Mouse (Mus musculus) ES-E14 (cell line): ENCODE measurements around the gene Ppp2r2c. TPM values are rescaled to one million over a fixed set of nuclear protein-coding genes. Genes with fewer than 3 reads are reported as not detected.

Experiments used
- DNase-seq: peaks from one replicate; pipeline ENCODE4 v3.0.0-alpha.2; 2013; ENCODE audit warnings: low read depth, low spot score
- H3K27ac ChIP-seq: 2 replicates; pipeline ENCODE4 v1.5.1; 2012; ENCODE audit warnings: low read depth, mild to moderate bottlenecking, low read length, moderate library complexity, mixed read lengths; ENCODE audit not compliant: poor library complexity, insufficient read depth, severe bottlenecking
- H3K36me3 ChIP-seq: 2 replicates; pipeline ENCODE4 v1.6.1; 2012; ENCODE audit warnings: mild to moderate bottlenecking, low read length, moderate library complexity, mixed read lengths; ENCODE audit not compliant: control insufficient read depth, poor library complexity, insufficient read depth, severe bottlenecking
- H3K4me1 ChIP-seq, 2 experiments: fragments of 150-350 bp in 1 of 2; sonication (generic) in 1 of 2; 2 replicates each; pipeline ENCODE4 v1.6.1; 2012; ENCODE audit warnings: low read length in 2 of 2, mild to moderate bottlenecking in 1 of 2, mixed read lengths in 1 of 2; ENCODE audit not compliant: control insufficient read depth in 2 of 2, insufficient read depth in 2 of 2, poor library complexity in 1 of 2
- H3K4me3 ChIP-seq, 2 experiments: fragments of 150-350 bp in 1 of 2; sonication (generic) in 1 of 2; 2 replicates each; pipeline ENCODE4 v1.5.1; 2012; ENCODE audit warnings: low read length in 2 of 2, low read depth in 1 of 2, mild to moderate bottlenecking in 1 of 2, mixed read lengths in 1 of 2; ENCODE audit not compliant: insufficient read depth in 1 of 2, poor library complexity in 1 of 2, severe bottlenecking in 1 of 2
- H3K9ac ChIP-seq: 2 replicates; pipeline ENCODE4 v1.6.1; 2012; ENCODE audit warnings: low read depth, mild to moderate bottlenecking, low read length, mixed read lengths; ENCODE audit not compliant: poor library complexity, insufficient read depth, severe bottlenecking
- H3K9me3 ChIP-seq: fragments of 150-350 bp; sonication (generic); 2 replicates; pipeline ENCODE4 v1.6.1; 2012; ENCODE audit warnings: low read depth, mild to moderate bottlenecking, low read length; ENCODE audit not compliant: control insufficient read depth, insufficient read depth
- CHD2 ChIP-seq: IDR thresholded peaks from 2 replicates; pipeline ENCODE4 v1.6.1; 2014; ENCODE audit warnings: mild to moderate bottlenecking, low read depth, low read length, inconsistent platforms
- HCFC1 ChIP-seq: IDR thresholded peaks from 2 replicates; pipeline ENCODE4 v1.6.1; 2012; ENCODE audit warnings: low read length, inconsistent platforms, borderline replicate concordance; ENCODE audit not compliant: insufficient read depth
- MAFK ChIP-seq: IDR thresholded peaks from 2 replicates; pipeline ENCODE4 v1.6.1; 2014; ENCODE audit warnings: mild to moderate bottlenecking, low read depth, low read length, inconsistent platforms; ENCODE audit not compliant: insufficient read depth
- ZC3H11A ChIP-seq: IDR thresholded peaks from 2 replicates; pipeline ENCODE4 v1.6.1; 2012; ENCODE audit warnings: low read depth, mild to moderate bottlenecking, inconsistent platforms, low read length, borderline replicate concordance
- ZNF384 ChIP-seq: IDR thresholded peaks from 2 replicates; pipeline ENCODE4 v1.6.1; 2012; ENCODE audit warnings: low read depth, low read length, inconsistent platforms
- in situ Hi-C, 2 experiments: fragments of 600-800 bp; cut with MboI; formaldehyde crosslinking; loops; one replicate each; pipeline ENCODE4 v1.15.1; 2025; ENCODE audit warnings: low sequenced_read_pairs in 2 of 2, inconsistent platforms in 1 of 2; ENCODE audit not compliant: unreplicated experiment in 2 of 2
- total RNA-seq: library from RNA; depleted of rRNA; stranded (reverse); fragments of 300-350 nt; gene quantifications from 2 replicates; pipeline ENCODE4 v1.2.3, GENCODE M21; 2012

Gene Ppp2r2c
- total RNA-seq, 1 experiment, result 7.3 TPM

GRCm38 (mm10) chr5:36878801-36879200 lies 10.5 kb downstream of the Ppp2r2c start:
- TF ChIP-seq HCFC1, result no peak
- TF ChIP-seq CHD2, result no peak
- no peak for TF ChIP-seq ZC3H11A
- no peak for TF ChIP-seq ZNF384
- TF ChIP-seq MAFK, result no peak
- Histone ChIP-seq H3K9ac (no peak overlapping the region), H3K4me1 (peaks cover 5 to 23% of the 10 kb centered on the region in 2 experiments; a peak in 1 of 4 replicates), H3K9me3 (no peaks in the 10 kb centered on the region), H3K27ac (no peak overlapping the region), H3K36me3 (no peaks in the 10 kb centered on the region; the same call in 1 of the 2 replicates), H3K4me3 (no peak overlapping the region)
- in situ Hi-C loops, result no loop called here
- DNase-seq, result no peak

GRCm38 (mm10) chr5:36880622-36881021 lies 12.3 kb downstream of the Ppp2r2c start:
- no peak for TF ChIP-seq CHD2
- TF ChIP-seq MAFK, result no peak
- no peak for TF ChIP-seq HCFC1
- no peak for TF ChIP-seq ZC3H11A
- TF ChIP-seq ZNF384, result no peak
- Histone ChIP-seq H3K4me1 (peaks cover 12 to 33% of the 10 kb centered on the region in 2 experiments; a peak in 3 of 4 replicates), H3K9me3 (no peaks in the 10 kb centered on the region), H3K27ac (no peak overlapping the region), H3K36me3 (no peaks in the 10 kb centered on the region; the same call in 1 of the 2 replicates), H3K9ac (no peak overlapping the region), H3K4me3 (no peak overlapping the region)
- no peak for DNase-seq
- in situ Hi-C loops, result no loop called here

GRCm38 (mm10) chr5:36883516-36883915 lies 15.2 kb downstream of the Ppp2r2c start:
- no peak overlapping the region for H3K4me3 ChIP-seq
- TF ChIP-seq ZC3H11A, result no peak
- in situ Hi-C loops, result no loop called here
- no peaks in the 10 kb centered on the region for H3K36me3 ChIP-seq
- H3K27ac ChIP-seq, result no peak overlapping the region
- no peak overlapping the region for H3K9ac ChIP-seq
- no peaks in the 10 kb centered on the region for H3K9me3 ChIP-seq
- H3K4me1 ChIP-seq, result peaks cover 16 to 40% of the 10 kb centered on the region in 2 experiments; a peak in 3 of 4 replicates
- no peak for DNase-seq

- in situ Hi-C loops, result no loop called here
- H3K9me3 ChIP-seq, result no peaks in the 10 kb centered on the region
- no peak overlapping the region for H3K9ac ChIP-seq
- no peak overlapping the region for H3K4me3 ChIP-seq
- TF ChIP-seq MAFK (no peak), CHD2 (no peak), HCFC1 (no peak), ZNF384 (no peak), ZC3H11A (no peak)
- no peak overlapping the region for H3K27ac ChIP-seq
- peaks cover 13 to 40% of the 10 kb centered on the region in 2 experiments; a peak in 3 of 4 replicates for H3K4me1 ChIP-seq
- H3K36me3 ChIP-seq, result no peaks in the 10 kb centered on the region
- no peak for DNase-seq
Measured at GRCm38 (mm10) chr5:36885067-36885466, 16.8 kb downstream of the Ppp2r2c start.

GRCm38 (mm10) chr5:36885595-36885994 lies 17.3 kb downstream of the Ppp2r2c start:
- in situ Hi-C loops, result no loop called here
- Histone ChIP-seq H3K4me3 (no peak overlapping the region), H3K4me1 (peaks cover 13 to 41% of the 10 kb centered on the region in 2 experiments; a peak in 3 of 4 replicates), H3K9me3 (no peaks in the 10 kb centered on the region), H3K9ac (no peak overlapping the region), H3K27ac (no peak overlapping the region), H3K36me3 (no peaks in the 10 kb centered on the region)
- no peak for DNase-seq
- TF ChIP-seq CHD2, result no peak
- no peak for TF ChIP-seq HCFC1
- TF ChIP-seq ZC3H11A, result no peak
- no peak for TF ChIP-seq MAFK
- TF ChIP-seq ZNF384, result no peak
